Mouse (Mus musculus): Measurements from ENCODE around the gene Cers5.
"Not testable (repeated sequence)": the region's sequence is repeated elsewhere in the genome, so short reads cannot be mapped to it uniquely, and the experiment has no call there.

The Cers5 gene

DNA sequence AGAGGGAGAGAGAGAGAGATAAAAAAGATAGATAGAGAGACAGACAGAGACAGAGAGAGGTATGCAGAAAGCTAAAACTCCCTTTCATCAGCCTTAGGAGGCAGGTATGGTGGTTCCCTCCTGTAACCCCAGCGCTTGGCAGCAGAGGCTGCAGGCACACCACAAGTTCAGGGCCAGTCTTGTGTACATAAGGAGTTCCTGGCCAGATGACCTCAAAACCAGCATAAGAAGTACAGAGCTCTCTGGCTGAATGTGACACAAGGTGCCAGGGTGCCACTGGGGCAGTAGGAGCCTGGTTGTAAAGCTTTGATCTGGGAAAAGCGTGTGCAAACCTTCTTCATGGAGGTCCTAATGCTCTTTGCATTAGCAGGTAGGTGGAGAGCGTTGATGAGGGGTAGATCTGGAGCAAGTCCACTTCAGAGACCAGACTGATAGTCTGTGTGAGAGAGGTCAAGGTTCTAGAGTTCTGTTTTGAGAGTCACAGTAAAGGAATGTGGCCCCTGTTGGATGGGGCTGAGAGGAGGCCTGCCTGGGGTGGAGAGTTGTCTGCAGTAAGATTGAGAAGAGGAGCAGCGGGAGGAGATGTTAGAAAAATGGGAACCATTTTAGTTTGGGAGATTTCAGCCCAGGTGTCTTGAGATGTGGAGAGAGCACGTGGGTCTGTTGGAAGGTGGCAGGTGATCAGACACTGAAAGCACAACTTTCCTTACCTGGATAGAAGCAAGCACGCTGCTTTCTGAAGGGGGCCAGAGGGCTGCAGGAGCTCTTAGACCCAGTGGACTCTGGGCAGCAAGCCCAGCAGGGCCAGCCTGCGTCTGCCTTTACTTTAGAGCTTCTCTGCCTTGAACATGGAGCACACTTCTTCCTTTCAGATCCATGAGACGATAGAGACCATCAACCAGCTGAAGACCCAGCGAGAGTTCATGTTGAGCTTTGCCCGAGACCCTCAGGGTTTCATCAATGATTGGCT lies 62.2 kb downstream of the Cers5 start:
- DNase-seq (ENCODE audit: low read depth in 2 of 2, low spot score in 2 of 2), result no peak

DNA sequence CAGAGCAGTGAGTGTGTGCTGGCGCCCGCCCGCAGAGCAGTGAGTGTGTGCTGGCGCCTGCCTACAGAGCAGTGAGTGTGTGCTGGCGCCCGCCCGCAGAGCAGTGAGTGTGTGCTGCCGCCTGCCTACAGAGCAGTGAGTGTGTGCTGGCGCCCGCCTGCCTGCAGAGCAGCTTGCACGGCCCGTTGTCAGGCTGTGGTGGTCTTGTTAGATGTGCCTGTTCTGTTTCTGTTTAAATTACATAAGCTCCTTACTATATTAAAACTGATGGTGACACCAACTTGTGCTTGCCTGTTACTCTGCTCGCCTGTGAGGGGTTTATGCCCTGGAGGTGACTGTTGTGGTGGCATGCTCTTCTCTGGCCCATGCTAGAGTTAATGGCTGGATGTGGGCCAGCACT lies 64.5 kb downstream of the Cers5 start:
- no peak for DNase-seq (ENCODE audit: low read depth in 2 of 2, low spot score in 2 of 2)

DNA sequence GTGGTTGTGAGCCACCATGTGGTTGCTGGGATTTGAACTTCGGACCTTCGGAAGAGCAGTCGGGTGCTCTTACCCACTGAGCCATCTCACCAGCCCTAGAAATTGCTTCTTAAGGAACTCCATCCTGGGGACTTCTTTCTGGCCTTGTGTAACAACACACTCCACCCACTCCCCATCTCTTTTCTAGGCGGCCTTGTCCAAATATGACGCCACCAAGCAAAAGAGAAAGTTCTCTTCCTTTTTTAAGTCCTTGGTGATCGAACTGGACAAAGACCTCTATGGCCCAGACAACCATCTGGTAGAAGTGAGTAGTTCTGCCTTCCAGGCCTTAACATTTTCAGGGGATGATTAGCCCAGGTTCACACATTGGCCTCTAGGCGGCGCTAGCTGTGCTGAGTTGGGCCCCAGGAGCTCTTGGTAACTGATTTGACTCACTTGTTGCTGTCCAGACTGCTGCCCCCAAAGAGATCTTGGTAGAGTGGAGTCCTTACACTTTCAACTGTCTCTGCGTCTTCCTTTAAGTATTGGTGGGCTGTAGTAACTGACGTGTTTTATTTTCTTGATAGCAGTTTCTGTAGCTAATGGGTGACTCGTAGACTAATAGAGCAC lies 67.1 kb downstream of the Cers5 start, which contains the start of gene Gm17349:
TSS of gene Gm17349 (minus strand) at position 51 of the 609 bp plus-strand sequence.
- peak; percentile 37 to 58 for DNase-seq (ENCODE audit: low read depth in 2 of 2, low spot score in 2 of 2)

DNA sequence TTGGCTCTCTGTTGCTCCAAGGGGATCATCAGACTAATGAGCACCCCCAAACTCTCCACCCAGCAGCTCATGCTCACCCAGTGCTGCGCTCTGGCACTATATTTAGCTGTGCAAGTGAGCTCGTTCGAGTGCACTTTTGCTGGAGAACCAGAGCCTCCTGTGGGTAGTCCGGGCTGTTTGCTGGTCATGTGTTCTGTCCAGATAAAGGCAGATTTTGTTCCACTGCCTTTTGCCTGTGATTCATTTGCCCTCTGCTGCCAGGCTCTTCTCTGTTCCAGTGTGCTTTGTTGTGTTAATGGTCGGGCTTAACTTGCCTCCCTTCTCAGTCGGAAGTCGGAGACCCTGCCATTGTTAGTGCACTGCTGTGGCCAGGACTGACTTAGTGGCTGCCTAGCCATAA lies 67.8 kb downstream of the Cers5 start:
- DNase-seq (ENCODE audit: low read depth in 2 of 2, low spot score in 2 of 2), result no peak

DNA sequence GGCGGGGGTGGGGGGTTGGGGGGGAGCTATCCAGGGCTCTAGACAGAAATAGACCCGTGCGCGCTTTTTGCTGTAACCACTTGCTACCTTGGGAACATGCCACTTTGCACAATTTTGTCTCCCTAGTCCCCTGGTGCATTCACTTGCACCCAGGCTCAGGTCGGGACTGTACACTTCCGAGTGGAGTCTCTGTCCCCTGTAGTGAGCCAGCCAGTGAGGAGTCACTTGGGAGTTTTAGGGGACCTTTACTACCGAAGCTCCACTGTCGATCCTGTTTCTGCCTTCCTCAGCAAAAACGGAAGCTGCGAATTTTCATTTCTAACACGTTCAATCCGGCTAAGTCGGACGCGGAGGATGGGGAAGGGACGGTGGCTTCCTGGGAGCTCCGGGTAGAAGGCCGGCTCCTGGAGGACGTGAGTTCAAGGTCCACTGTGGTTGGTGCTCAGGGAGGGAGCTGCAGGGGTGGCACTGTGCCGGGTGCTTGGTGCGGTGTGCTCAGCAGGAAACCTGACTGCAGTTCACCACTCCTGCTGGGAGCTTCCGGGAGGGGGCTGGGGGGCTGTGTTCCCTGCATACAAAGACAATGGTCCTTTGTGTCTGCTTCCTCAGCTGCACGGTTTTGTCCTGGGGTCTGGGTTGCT lies 68.5 kb downstream of the Cers5 start:
- DNase-seq (ENCODE audit: low read depth in 2 of 2, low spot score in 2 of 2), result no peak

DNA sequence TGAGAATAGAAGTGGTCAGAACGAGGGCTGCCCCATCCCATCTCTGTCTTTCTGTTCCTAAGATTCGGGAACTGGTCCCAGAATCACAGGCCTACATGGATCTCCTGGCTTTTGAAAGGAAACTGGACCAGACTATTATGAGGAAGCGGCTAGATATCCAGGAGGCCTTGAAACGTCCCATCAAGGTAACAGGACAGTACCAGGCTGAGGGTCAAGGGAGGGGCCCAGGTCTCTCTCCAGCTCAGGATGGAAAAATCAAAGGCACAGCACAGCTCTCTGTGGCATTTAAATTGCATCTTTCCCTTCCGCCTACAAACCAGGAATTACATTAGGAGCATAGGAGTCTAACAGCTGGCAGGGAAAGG lies 69.0 kb downstream of the Cers5 start:
- no peak for DNase-seq (ENCODE audit: low read depth in 2 of 2, low spot score in 2 of 2)

DNA sequence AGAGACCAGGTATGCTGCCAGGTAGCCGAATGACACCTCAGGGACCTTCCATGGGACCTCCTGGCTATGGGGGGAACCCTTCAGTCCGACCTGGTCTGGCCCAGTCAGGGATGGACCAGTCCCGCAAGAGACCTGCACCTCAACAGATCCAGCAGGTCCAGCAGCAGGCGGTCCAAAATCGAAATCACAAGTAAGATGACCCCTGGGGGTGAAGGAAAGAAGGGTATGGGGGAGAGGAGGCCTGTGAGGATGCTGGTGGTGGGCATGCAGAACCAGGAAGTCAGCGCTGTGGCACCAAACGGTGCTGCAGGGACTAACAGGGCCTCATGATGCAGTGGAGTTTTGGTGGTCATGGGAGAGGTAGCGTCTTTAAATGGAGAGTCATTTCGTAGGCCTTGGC lies 69.6 kb downstream of the Cers5 start:
- no peak for DNase-seq (ENCODE audit: low read depth in 2 of 2, low spot score in 2 of 2)

DNA sequence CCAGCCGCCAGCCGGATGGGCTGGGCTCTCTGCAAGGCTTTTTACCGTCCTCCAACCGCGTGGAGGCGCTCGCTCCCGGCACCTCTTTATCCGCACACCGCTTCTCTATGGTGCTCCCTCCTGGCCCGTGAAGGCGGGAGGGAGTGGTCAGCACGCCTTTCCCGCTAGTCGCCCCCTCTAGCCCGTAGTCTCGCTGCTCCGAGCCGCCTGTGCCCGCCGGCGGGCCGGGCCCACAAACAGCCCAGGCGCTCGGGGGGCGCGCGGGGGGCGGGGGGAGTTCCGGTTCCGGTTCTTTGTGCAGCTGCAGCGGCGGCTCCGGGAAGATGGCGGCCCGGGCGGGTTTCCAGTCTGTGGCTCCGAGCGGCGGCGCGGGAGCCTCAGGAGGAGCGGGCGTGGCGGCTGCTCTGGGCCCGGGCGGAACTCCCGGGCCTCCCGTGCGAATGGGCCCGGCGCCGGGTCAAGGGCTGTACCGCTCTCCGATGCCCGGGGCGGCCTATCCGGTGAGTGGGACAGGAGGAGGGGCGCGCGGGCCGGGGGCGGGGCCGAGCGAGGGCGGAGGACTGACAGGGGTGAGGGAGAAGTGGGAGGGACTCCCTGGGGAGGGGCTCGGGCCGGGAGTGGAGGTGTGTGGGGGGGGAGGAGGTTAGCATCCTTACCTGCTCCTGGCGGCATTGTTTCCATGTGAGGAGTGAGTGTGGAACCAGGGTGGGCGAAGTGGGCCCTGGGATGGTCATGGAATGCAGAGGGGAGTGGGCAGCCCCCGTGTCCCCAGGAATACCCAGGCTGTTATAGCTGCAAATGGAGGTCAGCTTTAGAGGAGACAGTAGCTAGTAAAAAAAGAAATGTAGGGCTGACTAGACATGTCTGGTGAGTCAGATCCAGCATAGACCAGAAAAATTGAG lies 70.4 kb downstream of the Cers5 start, which contains the start of gene Smarcd1:
TSS of gene Smarcd1 (plus strand) at position 131 of the 902 bp plus-strand sequence.
- DNase-seq (ENCODE audit: low read depth in 2 of 2, low spot score in 2 of 2), result peak; percentile 88 to 91

DNA sequence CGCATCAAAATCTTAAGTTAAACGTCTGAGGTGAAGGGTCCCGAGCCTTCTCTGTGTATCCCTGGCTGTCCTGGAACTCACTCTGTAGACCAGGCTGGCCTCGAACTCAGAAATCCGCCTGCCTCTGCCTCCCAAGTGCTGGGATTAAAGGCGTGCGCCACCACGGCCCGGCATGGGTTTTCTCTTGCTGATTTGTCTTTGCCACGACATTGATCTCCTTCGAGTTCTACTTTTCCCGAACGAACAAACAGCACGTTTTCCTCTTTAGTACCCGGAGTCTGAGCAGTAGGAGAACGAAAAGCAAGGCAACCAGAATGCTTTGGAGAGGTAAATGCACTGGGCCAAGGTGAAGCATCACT lies 71.1 kb downstream of the Cers5 start:
- not testable (repeated sequence) for DNase-seq (ENCODE audit: low read depth in 2 of 2, low spot score in 2 of 2)

DNA sequence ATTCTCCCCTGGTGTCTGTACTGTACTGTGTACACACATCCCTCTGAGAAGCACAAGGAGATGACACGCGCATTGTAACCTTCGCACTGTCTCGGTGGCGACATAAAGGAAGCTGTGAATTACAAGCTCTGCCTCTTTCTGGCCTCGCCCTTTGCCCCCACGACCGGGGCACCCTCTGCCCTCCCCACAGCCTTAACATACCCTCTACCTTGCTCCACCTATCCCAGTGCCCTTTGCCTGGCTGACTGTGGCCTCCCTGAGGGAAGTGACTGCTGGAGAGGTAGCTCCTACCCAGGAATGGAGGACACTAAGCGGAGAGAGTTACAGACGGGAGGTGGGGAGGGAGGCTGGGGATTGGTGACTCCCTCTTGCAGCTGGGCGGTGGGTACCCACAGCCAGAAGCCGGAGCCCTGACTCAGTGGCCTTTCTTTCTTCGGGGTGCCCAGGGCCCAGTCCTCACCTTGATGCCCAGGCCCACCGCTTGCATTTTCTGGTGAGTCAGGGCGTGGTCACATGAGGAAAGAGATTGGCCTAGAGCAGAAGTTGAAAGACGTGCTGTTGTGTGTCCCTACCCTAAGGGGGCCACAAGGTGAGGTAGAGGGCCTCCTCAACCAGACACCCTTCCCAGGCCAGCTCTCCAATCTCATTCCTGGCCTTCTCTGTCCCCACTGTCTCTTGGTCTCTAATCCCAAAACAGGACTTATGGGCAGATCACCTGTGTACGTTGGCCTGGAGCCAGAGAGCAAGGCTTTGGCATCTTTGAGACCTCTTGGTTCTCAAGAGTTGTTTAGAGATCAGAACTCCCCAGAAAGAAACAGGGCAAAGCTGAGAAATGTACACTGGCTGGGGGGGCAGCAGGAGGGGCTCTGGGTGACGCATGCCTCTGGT lies 72.2 kb downstream of the Cers5 start:
- DNase-seq (ENCODE audit: low read depth in 2 of 2, low spot score in 2 of 2), result no peak

DNA sequence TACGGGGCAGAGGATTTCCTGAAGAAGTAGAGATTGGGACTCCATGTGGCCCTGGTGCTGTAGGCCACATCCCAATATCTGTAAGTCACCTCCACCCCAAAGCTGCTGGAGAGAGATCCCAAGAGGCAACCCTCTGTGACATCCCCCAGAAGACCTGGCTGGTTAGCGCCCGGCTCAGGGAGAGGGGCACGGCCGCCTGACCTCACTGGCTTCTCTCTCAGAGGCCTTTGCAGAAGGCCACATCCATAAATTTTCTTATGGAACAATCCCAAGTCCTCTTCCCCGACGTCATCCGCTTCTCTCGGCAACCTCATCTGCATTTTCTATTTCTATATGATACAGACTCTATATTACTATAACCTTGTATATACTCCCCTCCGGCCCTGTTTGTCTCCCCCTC lies 73.0 kb downstream of the Cers5 start:
- no peak for DNase-seq (ENCODE audit: low read depth in 2 of 2, low spot score in 2 of 2)

DNA sequence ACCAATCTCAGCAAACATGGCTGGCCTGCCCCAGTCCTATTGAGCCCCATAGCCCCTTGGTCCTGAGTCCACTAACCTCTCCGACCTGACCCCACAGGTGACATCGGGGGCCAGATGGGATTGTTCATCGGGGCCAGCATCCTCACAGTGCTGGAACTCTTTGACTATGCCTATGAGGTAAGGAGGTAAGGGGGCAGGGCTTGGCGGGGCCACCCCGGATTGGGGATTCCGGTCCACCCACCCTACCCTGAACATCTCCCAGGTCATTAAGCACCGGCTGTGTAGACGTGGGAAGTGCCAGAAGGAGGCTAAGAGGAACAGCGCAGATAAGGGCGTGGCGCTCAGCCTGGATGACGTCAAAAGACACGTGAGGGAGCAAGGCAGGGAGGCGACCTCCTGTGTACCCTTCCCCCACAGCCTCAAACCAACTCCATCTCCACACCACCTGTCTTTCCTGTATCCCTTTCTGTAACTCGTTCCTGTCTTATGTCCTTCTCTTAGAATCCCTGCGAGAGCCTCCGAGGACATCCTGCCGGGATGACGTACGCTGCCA lies 74.1 kb downstream of the Cers5 start:
- no peak for DNase-seq (ENCODE audit: low read depth in 2 of 2, low spot score in 2 of 2)

DNA sequence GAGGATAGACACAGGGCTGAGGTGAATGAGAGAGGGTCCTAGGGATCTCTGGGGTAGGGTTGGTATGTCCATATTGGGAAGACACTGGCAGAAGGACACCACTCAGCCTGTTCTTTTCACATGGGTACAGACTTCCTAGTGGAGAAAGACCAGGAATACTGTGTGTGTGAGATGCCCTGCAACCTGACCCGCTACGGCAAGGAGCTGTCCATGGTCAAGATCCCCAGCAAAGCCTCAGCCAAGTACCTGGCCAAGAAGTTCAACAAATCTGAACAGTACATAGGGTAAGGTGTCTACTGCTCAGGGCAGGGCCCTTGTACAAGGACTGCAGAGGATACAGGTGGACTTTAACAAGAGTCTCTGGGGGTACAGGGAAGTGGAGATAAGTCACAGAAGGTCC lies 75.4 kb downstream of the Cers5 start:
- no peak for DNase-seq (ENCODE audit: low read depth in 2 of 2, low spot score in 2 of 2)

DNA sequence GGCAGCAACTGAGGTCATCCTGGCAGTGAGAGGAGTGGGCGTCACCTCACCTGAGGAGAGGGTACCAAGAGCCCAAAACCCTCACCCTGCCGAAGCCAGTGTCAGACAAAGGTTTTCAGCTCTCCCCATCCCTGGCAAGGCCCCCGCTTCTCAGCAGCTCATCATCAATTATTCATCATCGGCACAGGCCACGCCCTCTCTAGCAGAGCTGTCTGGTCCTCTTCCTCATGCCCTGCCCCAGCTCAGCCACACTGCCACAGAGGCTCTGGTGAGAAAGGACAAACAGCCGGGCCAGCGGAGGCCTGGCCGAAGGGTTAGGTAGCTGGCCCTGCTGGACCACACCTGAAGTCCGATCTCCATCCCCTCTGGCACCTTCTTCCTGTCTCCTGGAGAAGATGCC lies 80.7 kb downstream of the Cers5 start:
- DNase-seq (ENCODE audit: low read depth in 2 of 2, low spot score in 2 of 2), result no peak

DNA sequence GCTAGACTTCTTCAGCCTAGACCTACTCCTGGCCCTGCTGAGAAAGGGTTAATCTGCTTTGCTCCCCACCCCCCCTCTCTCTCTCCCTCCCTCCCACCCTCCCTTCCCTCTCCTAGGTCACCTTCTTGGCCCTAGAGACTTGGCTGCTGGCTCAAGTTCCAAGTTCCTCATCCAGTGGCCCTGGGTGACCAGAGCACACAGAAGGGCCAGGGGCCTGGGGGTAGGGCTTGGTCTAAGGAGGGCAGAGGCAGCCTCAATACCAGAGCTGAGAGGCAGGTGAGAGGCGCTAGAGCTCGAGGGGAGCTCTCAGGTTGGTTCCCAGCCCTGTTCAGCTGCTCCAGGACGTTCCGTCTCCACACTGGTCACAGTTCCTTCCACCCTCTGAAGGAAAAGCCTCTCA lies 81.8 kb downstream of the Cers5 start:
- DNase-seq (ENCODE audit: low read depth in 2 of 2, low spot score in 2 of 2), result no peak

DNA sequence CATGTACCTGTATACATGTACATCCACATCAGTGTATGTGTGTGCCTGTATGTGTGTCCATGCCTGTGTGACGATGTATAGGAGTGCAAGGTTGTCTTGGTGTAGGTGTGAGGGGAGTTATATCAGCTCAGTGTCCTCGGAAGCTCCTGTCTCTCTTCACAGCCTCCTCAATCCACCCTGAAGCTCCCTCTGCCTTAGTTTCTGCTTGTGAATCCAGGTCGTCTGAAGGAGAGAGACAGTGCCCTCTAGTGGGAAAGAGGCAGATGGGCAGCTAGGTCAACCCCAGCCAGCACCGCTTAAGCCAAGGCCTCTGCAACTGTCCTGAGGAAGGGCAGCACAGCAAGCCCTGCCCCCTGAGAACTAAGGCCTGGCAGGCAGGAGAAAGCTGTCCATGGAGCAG lies 84.0 kb downstream of the Cers5 start:
- DNase-seq (ENCODE audit: low read depth in 2 of 2, low spot score in 2 of 2), result peak in 1 of 2 experiments; percentile 34
